Mouse (Mus musculus): Measurements from ENCODE around the gene Sebox.

DNA sequence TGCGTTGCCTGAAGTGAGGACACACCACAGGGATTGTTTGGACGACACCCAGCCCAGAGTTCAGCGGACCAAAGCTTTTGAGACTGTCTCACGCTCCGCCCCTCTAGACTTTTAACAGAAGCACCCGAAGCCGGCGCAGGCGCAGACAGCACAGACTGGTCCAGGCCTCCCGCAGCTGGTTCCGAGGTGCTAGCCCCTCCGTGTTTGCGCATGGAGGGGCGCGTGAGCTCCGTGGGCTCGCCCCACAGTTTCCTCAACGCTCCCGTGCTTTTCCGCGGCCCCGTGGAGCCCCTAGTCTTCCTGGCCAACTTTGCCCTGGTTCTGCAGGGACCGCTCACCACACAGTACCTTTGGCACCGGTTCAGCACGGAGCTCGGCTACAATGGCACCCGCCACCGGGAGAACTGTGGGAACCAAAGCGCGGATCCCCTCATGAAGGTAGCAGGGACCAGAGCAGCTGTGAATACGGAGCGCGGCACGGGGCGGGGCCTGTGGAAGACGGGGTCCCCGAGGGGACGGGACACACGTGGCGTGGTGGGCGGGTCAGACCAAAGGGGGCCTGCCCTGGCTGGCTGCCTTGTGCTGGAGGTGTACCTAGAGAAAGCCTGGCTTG, 37.6 kb upstream of the Sebox start, which contains the start of gene Slc46a1:
- TF ChIP-seq CTCF (IDR thresholded peaks at IDR 0.05; ENCODE audit: low read depth, low read length) (no peak), GATA1 (IDR thresholded peaks at IDR 0.05; ENCODE audit: borderline replicate concordance, low read length) (no peak), GATA2 (IDR thresholded peaks at IDR 0.05; ENCODE audit: borderline replicate concordance, low read depth, low read length) (no peak), POLR2AphosphoS5 (IDR thresholded peaks at IDR 0.05; ENCODE audit: insufficient replicate concordance, low read depth, low read length) (no peak), TAL1 (conservative IDR thresholded peaks at IDR 0.05; ENCODE audit: low read depth, low read length) (no peak)
